Mouse (Mus musculus): Measurements from ENCODE around the gene Klk8. TPM values are rescaled to one million over a fixed set of nuclear protein-coding genes. Genes with fewer than 3 reads are reported as not detected.

Gene Klk8
- polyA plus RNA-seq, 1 experiment, result 0.12 TPM

DNA sequence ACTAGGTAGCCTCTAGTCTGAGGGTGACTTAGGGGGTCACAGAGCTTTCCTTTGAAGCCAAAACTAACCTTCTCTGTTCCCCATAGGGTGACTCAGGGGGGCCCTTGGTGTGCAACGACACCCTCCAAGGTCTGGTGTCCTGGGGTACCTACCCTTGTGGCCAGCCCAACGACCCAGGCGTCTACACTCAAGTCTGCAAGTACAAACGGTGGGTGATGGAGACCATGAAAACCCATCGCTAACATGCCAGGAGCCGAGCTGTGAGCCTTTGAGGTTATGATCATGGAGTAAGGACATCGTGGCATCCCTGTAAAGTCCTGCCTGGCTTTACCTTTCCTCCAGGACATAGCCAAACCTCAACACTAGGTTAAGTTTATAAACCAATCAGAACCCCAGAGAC, 17.8 kb downstream of the Klk8 start:
- Histone ChIP-seq H3K9me3 (ENCODE audit: control insufficient read depth, low read length) (no peaks in the 10 kb centered on the region), H3K4me1 (ENCODE audit: control insufficient read depth) (no peaks in the 10 kb centered on the region), H3K4me3 (replicated peaks) (no peak overlapping the region), H3K27me3 (ENCODE audit: control insufficient read depth) (no peaks in the 10 kb centered on the region), H3K36me3 (ENCODE audit: control insufficient read depth) (no peaks in the 10 kb centered on the region)
- TF ChIP-seq GATA1 (IDR thresholded peaks at IDR 0.05; ENCODE audit: low read length), result no peak
- no peak for TF ChIP-seq TAL1 (IDR thresholded peaks at IDR 0.05; ENCODE audit: low read length)

DNA sequence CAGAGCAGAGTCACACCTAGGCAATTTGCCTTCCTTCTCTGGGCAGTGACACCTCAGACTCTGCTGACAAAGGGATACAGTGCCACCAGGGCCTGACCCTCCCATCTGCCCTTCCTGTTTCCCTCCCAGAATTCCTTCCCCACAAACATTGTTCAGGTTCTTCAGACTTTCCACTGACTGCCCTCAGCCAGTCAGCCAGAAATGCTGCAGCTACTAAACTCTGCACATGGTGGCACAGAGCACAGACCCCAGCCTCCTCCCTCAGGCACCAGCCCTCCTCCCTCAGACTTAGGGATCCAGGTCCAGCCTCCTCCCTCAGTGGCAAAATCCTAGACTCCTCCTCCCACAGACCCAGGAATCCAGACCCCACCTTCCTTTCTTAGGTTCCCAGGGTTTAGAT, 19.4 kb downstream of the Klk8 start:
- H3K9me3 ChIP-seq (ENCODE audit: control insufficient read depth, low read length), result no peaks in the 10 kb centered on the region
- H3K27me3 ChIP-seq (ENCODE audit: control insufficient read depth), result no peaks in the 10 kb centered on the region

DNA sequence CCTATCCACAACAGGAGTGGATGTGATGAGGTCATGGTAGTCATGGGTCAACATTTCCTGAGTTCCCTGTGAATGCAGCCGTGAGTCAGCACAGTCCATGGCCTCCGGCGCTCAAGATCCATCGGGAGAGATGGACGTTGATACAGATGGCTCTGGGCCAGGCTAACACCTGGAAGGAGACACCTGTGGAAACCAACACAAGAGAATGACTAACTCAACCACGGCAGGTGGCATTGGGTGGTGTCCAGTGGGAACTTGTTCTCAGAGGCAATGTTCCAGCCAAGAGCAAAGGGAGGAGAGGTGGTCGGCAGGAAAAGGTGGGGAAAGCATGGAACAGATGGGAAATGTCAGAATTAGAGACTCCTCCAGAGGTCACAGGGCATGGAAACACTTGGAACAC, 24.2 kb downstream of the Klk8 start:
- TF ChIP-seq TAL1 (IDR thresholded peaks at IDR 0.05; ENCODE audit: low read length) (no peak), GATA1 (IDR thresholded peaks at IDR 0.05; ENCODE audit: low read length) (no peak)
- H3K4me3 ChIP-seq (replicated peaks), result no peak overlapping the region
- H3K4me1 ChIP-seq (ENCODE audit: control insufficient read depth), result no peaks in the 10 kb centered on the region
- H3K36me3 ChIP-seq (ENCODE audit: control insufficient read depth), result no peaks in the 10 kb centered on the region
- H3K9me3 ChIP-seq (ENCODE audit: control insufficient read depth, low read length), result no peaks in the 10 kb centered on the region
- no peaks in the 10 kb centered on the region for H3K27me3 ChIP-seq (ENCODE audit: control insufficient read depth)

More for the DNA sequence above, 19.4 kb downstream of the Klk8 start:
- Histone ChIP-seq H3K4me3 (replicated peaks) (no peak overlapping the region), H3K4me1 (ENCODE audit: control insufficient read depth) (no peaks in the 10 kb centered on the region), H3K36me3 (ENCODE audit: control insufficient read depth) (no peaks in the 10 kb centered on the region)
- TF ChIP-seq GATA1 (IDR thresholded peaks at IDR 0.05; ENCODE audit: low read length) (no peak), TAL1 (IDR thresholded peaks at IDR 0.05; ENCODE audit: low read length) (no peak)

DNA sequence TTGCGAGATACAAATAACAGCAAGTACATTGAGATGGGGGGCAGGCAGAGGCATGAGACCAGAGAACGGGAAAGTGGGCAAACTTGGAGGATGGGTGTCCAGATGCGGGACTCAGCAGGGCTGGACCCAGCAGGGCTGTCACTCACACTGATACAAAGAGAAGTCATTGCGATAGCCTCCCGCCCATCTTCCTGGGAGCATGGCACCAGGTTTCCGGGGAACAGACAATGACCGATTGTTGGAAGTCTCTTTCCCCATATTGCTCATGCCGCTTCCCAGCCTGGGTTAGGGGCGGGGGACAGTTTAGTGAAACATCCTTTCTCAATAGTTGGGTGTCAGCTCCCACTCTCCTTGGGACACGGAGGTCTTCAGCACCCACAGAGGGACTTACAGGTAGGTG, 26.8 kb downstream of the Klk8 start, which contains the start of gene Klk6:
Gene Klk6, plus strand, starts transcription at position 301 of the 400 bp plus-strand sequence.
- Histone ChIP-seq H3K36me3 (ENCODE audit: control insufficient read depth) (no peaks in the 10 kb centered on the region), H3K4me3 (replicated peaks) (no peak within 1 kb of the TSS), H3K27me3 (ENCODE audit: control insufficient read depth) (no peaks in the 10 kb centered on the region), H3K9me3 (ENCODE audit: control insufficient read depth, low read length) (no peaks in the 10 kb centered on the region), H3K4me1 (ENCODE audit: control insufficient read depth) (no peaks in the 10 kb centered on the region)
- TF ChIP-seq TAL1 (IDR thresholded peaks at IDR 0.05; ENCODE audit: low read length) (no peak), GATA1 (IDR thresholded peaks at IDR 0.05; ENCODE audit: low read length) (no peak)

DNA sequence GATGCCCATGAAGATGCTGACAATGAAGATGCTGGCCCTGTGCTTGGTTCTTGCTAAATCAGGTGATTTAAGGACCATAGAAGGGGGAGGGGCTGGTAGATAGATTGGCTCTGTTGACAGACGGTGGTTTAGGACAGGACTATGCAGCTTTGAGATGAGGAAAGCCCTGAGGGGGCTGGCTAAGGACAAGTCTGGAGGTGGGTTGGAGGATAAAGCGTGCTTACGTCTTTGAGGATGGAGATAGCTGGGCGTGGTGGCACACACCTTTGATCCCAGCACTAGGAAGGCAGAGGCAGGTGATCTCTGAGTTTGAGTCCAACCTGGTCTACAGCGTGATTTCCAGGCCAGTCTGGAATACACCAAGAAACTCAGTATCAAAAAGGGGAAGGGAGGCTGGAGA, 28.7 kb downstream of the Klk8 start:
- H3K36me3 ChIP-seq (ENCODE audit: control insufficient read depth), result no peaks in the 10 kb centered on the region
- H3K9me3 ChIP-seq (ENCODE audit: control insufficient read depth, low read length), result no peaks in the 10 kb centered on the region
- H3K27me3 ChIP-seq (ENCODE audit: control insufficient read depth), result no peaks in the 10 kb centered on the region
- no peak overlapping the region for H3K4me3 ChIP-seq (replicated peaks)
- H3K4me1 ChIP-seq (ENCODE audit: control insufficient read depth), result no peaks in the 10 kb centered on the region
- TF ChIP-seq GATA1 (IDR thresholded peaks at IDR 0.05; ENCODE audit: low read length), result no peak
- no peak for TF ChIP-seq TAL1 (IDR thresholded peaks at IDR 0.05; ENCODE audit: low read length)

DNA sequence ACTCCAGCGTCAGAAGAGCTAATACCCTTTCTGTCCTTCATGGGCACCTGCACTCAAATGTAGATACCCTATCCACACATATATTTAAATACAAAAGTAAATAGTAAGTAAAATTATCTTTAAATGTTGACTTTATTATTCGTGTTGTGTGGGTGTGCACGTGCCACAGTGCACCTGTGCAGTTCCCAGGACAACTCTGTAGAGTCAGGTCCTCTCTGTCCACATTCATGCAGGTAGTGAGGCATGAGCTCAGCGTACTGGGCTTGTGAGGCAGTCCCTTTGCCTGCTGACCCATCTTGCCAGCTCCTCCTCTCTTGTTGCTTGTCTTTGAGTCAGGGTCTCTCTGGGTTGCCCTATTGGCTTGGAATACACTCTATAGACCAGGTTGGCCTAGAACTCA, 30.3 kb downstream of the Klk8 start:
- H3K9me3 ChIP-seq (ENCODE audit: control insufficient read depth, low read length), result no peaks in the 10 kb centered on the region
- no peak for TF ChIP-seq GATA1 (IDR thresholded peaks at IDR 0.05; ENCODE audit: low read length)
- no peak for TF ChIP-seq TAL1 (IDR thresholded peaks at IDR 0.05; ENCODE audit: low read length)
- no peaks in the 10 kb centered on the region for H3K4me1 ChIP-seq (ENCODE audit: control insufficient read depth)
- no peaks in the 10 kb centered on the region for H3K27me3 ChIP-seq (ENCODE audit: control insufficient read depth)
- no peaks in the 10 kb centered on the region for H3K36me3 ChIP-seq (ENCODE audit: control insufficient read depth)
- H3K4me3 ChIP-seq (replicated peaks), result no peak overlapping the region

DNA sequence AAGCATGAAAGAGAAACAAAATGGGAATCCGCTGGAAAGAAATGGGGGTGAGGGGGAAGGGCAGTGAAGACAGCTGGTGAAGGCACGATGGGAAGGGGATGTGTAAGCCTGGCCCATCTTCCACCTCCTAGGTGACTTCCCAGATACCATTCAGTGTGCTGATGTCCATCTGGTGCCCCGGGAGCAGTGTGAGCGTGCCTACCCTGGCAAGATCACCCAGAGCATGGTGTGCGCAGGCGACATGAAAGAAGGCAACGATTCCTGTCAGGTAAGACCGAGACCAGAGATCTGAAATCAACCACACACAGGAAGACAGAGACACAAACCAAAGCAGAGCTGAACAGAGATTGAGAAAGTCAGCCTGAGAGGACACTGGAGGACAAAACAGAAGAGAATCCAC, 31.6 kb downstream of the Klk8 start:
- Histone ChIP-seq H3K36me3 (ENCODE audit: control insufficient read depth) (no peaks in the 10 kb centered on the region), H3K27me3 (ENCODE audit: control insufficient read depth) (no peaks in the 10 kb centered on the region), H3K4me1 (ENCODE audit: control insufficient read depth) (no peaks in the 10 kb centered on the region), H3K4me3 (replicated peaks) (no peak overlapping the region), H3K9me3 (ENCODE audit: control insufficient read depth, low read length) (no peaks in the 10 kb centered on the region)
- TF ChIP-seq GATA1 (IDR thresholded peaks at IDR 0.05; ENCODE audit: low read length) (no peak), TAL1 (IDR thresholded peaks at IDR 0.05; ENCODE audit: low read length) (no peak)

DNA sequence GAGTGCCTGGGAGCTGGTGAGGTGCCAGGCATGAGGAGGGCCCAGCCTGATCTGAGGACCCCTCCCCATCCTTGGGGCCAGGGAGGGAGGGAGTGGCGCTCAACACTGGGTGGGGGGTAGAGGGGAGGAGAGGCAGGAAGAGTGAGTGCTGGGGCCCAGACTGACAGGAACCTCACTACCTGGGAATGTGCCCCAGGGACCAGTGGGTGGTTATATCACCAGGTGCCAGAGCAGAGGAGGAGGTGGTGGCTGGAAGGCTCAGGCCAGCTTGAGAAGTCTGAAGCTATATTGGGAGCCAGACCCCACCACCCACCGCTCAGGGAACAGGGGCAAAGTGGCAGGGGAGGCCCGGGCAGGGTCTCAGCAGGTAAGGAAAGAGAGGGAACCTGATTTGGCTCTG, 44.3 kb downstream of the Klk8 start, which contains the start of gene Klk5:
Gene Klk5, plus strand, starts transcription at position 271 of the 400 bp plus-strand sequence.
- no peak within 1 kb of the TSS for H3K4me3 ChIP-seq (replicated peaks)
- no peaks in the 10 kb centered on the region for H3K4me1 ChIP-seq (ENCODE audit: control insufficient read depth)
- no peaks in the 10 kb centered on the region for H3K36me3 ChIP-seq (ENCODE audit: control insufficient read depth)
- peaks cover 5% of the 10 kb centered on the region; the same call in 1 of the 2 replicates for H3K9me3 ChIP-seq (ENCODE audit: control insufficient read depth, low read length)
- TF ChIP-seq TAL1 (IDR thresholded peaks at IDR 0.05; ENCODE audit: low read length) (no peak), GATA1 (IDR thresholded peaks at IDR 0.05; ENCODE audit: low read length) (no peak)
- H3K27me3 ChIP-seq (ENCODE audit: control insufficient read depth), result no peaks in the 10 kb centered on the region

DNA sequence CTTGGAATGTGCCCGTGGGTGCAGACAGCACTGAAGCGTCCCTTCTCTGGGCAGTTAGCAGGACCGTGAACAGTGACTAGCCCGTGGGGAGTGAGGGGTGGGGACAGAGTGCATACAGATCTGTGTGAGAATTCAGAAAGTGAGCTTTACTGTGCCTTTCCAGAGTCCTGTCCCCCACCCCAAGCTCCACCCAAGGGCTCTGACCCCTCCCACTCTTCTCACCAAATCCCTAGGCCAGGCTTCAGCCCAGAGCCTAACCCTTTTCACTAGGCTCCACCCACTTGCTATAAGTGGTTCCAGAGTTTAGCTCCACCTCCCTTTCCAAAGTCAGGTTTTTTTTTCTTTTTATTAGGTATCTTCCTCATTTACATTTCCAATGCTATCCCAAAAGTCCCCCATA, 46.4 kb downstream of the Klk8 start:
- Histone ChIP-seq H3K4me1 (ENCODE audit: control insufficient read depth) (no peaks in the 10 kb centered on the region), H3K36me3 (ENCODE audit: control insufficient read depth) (no peaks in the 10 kb centered on the region), H3K4me3 (replicated peaks) (no peak overlapping the region), H3K27me3 (ENCODE audit: control insufficient read depth) (no peaks in the 10 kb centered on the region), H3K9me3 (ENCODE audit: control insufficient read depth, low read length) (peaks cover 10% of the 10 kb centered on the region)
- TF ChIP-seq TAL1 (IDR thresholded peaks at IDR 0.05; ENCODE audit: low read length) (no peak), GATA1 (IDR thresholded peaks at IDR 0.05; ENCODE audit: low read length) (no peak)

DNA sequence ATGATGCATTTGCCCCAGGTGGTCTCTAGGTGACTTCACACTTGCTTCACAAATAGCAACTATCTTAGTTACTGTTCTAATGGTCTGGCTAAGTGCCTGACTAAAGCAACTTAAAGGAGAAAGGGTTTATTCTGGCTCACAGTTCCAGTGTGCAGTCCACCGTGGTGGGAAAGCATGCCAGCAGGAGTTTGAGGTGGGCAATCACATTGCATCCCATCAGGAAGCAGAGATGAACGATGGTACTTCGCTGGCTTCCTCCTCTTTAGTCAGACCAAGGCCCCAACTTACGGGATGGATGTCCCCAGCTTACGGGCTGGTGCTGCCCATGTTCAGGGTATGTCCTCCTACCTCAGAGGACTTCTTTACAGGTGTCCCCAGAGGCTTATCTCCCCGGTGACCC, 54.2 kb downstream of the Klk8 start:
- Histone ChIP-seq H3K9me3 (ENCODE audit: control insufficient read depth, low read length) (peaks cover 7% of the 10 kb centered on the region), H3K4me3 (replicated peaks) (no peak overlapping the region), H3K36me3 (ENCODE audit: control insufficient read depth) (no peaks in the 10 kb centered on the region), H3K4me1 (ENCODE audit: control insufficient read depth) (no peaks in the 10 kb centered on the region), H3K27me3 (ENCODE audit: control insufficient read depth) (no peaks in the 10 kb centered on the region)
- TF ChIP-seq TAL1 (IDR thresholded peaks at IDR 0.05; ENCODE audit: low read length) (no peak), GATA1 (IDR thresholded peaks at IDR 0.05; ENCODE audit: low read length) (no peak)

Other genes with a start within 250 kb of the Klk8 start
- gene Zfp658, start 235.3 kb upstream of the Klk8 start, polyA plus RNA-seq (2012), result not detected in 2 replicates
- gene Zfp719, start 218.0 kb upstream of the Klk8 start, polyA plus RNA-seq (2012), result not detected in 2 replicates
- gene Zfp819, start 190.4 kb upstream of the Klk8 start, polyA plus RNA-seq (2012), result 0.01 TPM in 1 of 2 replicates, not detected in the other
- gene Ceacam18, start 162.9 kb upstream of the Klk8 start, polyA plus RNA-seq (2012), result not detected in 2 replicates
- gene Siglece, start 137.4 kb upstream of the Klk8 start, polyA plus RNA-seq (2012), result not detected in 2 replicates
- gene Ctu1, start 125.6 kb upstream of the Klk8 start, polyA plus RNA-seq (2012), result 0.30 and 0.34 TPM in 2 replicates
- 0.04 TPM in 1 of 2 replicates, not detected in the other for gene Klk14, start 107.2 kb upstream of the Klk8 start, polyA plus RNA-seq (2012)
- not detected in 2 replicates for gene Klk13, start 85.0 kb upstream of the Klk8 start, polyA plus RNA-seq (2012)
- gene Klk12, start 28.7 kb upstream of the Klk8 start, polyA plus RNA-seq (2012), result not detected in 2 replicates
- gene Klk11, start 23.0 kb upstream of the Klk8 start, polyA plus RNA-seq (2012), result not detected in 2 replicates
- not detected in 2 replicates for gene Klk10, start 16.5 kb upstream of the Klk8 start, polyA plus RNA-seq (2012)
- gene Klk9, start 5.7 kb upstream of the Klk8 start, polyA plus RNA-seq (2012), result not detected in 2 replicates
- not detected in 2 replicates for gene Klk7, start 13.7 kb downstream of the Klk8 start, polyA plus RNA-seq (2012)
- gene Klk6, start 26.9 kb downstream of the Klk8 start, polyA plus RNA-seq (2012), result not detected in 2 replicates
- gene Klk5, start 44.4 kb downstream of the Klk8 start, polyA plus RNA-seq (2012), result 0.05 TPM in 1 of 2 replicates, not detected in the other
- gene Klk4, start 83.6 kb downstream of the Klk8 start, polyA plus RNA-seq (2012), result not detected in 2 replicates
- gene Klk15, start 136.2 kb downstream of the Klk8 start, polyA plus RNA-seq (2012), result not detected in 2 replicates
- gene Klk1b8, start 153.1 kb downstream of the Klk8 start, polyA plus RNA-seq (2012), result not detected in 2 replicates
- gene Klk1b1, start 169.2 kb downstream of the Klk8 start, polyA plus RNA-seq (2012), result not detected in 2 replicates
- not detected in 2 replicates for gene Klk1b9, start 178.5 kb downstream of the Klk8 start, polyA plus RNA-seq (2012)
- not detected in 2 replicates for gene Klk1b11, start 198.3 kb downstream of the Klk8 start, polyA plus RNA-seq (2012)
- gene Klk1b26, start 214.6 kb downstream of the Klk8 start, polyA plus RNA-seq (2012), result not detected in 2 replicates

Measured in erythroblast, embryonic 14.5 days (primary cell).